Mouse (Mus musculus): ENCODE results near the gene Spon1.

The Spon1 gene

GRCm38 (mm10) chr7:113909161-113909825 is 143.5 kb downstream of the Spon1 start:
- peak; percentile 19 for DNase-seq

GRCm38 (mm10) chr7:113910856-113911255 is 145.1 kb downstream of the Spon1 start:
- no peak for DNase-seq

- no peak for DNase-seq
Measured at GRCm38 (mm10) chr7:113915936-113916335, 150.1 kb downstream of the Spon1 start.

- DNase-seq, result no peak
Measured at GRCm38 (mm10) chr7:113918916-113919315, 153.1 kb downstream of the Spon1 start.

- DNase-seq, result no peak
Measured at GRCm38 (mm10) chr7:113919505-113919904, 153.7 kb downstream of the Spon1 start.

- DNase-seq, result no peak
Measured at GRCm38 (mm10) chr7:113920056-113920455, 154.3 kb downstream of the Spon1 start.

- DNase-seq, result no peak
Measured at GRCm38 (mm10) chr7:113924561-113924960, 158.8 kb downstream of the Spon1 start.

GRCm38 (mm10) chr7:113950888-113951287 is 185.1 kb downstream of the Spon1 start:
- peak; percentile 27 for DNase-seq

- DNase-seq, result no peak
Measured at GRCm38 (mm10) chr7:113955431-113955830, 189.6 kb downstream of the Spon1 start.

- peak; percentile 80 for DNase-seq
Measured at GRCm38 (mm10) chr7:113960841-113961499, 195.2 kb downstream of the Spon1 start.

- peak; percentile 20 for DNase-seq
Measured at GRCm38 (mm10) chr7:113961500-113961895, 195.7 kb downstream of the Spon1 start.

- peak; percentile 79 for DNase-seq
Measured at GRCm38 (mm10) chr7:113962078-113962477, 196.3 kb downstream of the Spon1 start.

- peak; percentile 44 for DNase-seq
Measured at GRCm38 (mm10) chr7:113963766-113964165, 198.0 kb downstream of the Spon1 start.

- DNase-seq, result peak; percentile 44
Measured at GRCm38 (mm10) chr7:113965625-113966024, 199.8 kb downstream of the Spon1 start.

- DNase-seq, result no peak
Measured at GRCm38 (mm10) chr7:113969182-113969581, 203.4 kb downstream of the Spon1 start.

GRCm38 (mm10) chr7:113972536-113972935 is 206.7 kb downstream of the Spon1 start:
- no peak for DNase-seq

- peak; percentile 24 for DNase-seq
Measured at GRCm38 (mm10) chr7:113986406-113987134, 220.8 kb downstream of the Spon1 start.

- no peak for DNase-seq
Measured at GRCm38 (mm10) chr7:113988156-113988555, 222.4 kb downstream of the Spon1 start.

- DNase-seq, result no peak
Measured at GRCm38 (mm10) chr7:113997675-113998354, 232.0 kb downstream of the Spon1 start.

GRCm38 (mm10) chr7:114004171-114004570 is 238.4 kb downstream of the Spon1 start:
- DNase-seq, result no peak

GRCm38 (mm10) chr7:114005499-114005898 is 239.7 kb downstream of the Spon1 start:
- DNase-seq, result no peak

GRCm38 (mm10) chr7:114006456-114006855 is 240.7 kb downstream of the Spon1 start:
- DNase-seq, result no peak

GRCm38 (mm10) chr7:114007565-114007964 is 241.8 kb downstream of the Spon1 start:
- DNase-seq, result peak; percentile 64

Measured in lung, postnatal 36 days (tissue).